ENCODE assay signal across 11 mouse cellular contexts in the genomic region with DNA sequence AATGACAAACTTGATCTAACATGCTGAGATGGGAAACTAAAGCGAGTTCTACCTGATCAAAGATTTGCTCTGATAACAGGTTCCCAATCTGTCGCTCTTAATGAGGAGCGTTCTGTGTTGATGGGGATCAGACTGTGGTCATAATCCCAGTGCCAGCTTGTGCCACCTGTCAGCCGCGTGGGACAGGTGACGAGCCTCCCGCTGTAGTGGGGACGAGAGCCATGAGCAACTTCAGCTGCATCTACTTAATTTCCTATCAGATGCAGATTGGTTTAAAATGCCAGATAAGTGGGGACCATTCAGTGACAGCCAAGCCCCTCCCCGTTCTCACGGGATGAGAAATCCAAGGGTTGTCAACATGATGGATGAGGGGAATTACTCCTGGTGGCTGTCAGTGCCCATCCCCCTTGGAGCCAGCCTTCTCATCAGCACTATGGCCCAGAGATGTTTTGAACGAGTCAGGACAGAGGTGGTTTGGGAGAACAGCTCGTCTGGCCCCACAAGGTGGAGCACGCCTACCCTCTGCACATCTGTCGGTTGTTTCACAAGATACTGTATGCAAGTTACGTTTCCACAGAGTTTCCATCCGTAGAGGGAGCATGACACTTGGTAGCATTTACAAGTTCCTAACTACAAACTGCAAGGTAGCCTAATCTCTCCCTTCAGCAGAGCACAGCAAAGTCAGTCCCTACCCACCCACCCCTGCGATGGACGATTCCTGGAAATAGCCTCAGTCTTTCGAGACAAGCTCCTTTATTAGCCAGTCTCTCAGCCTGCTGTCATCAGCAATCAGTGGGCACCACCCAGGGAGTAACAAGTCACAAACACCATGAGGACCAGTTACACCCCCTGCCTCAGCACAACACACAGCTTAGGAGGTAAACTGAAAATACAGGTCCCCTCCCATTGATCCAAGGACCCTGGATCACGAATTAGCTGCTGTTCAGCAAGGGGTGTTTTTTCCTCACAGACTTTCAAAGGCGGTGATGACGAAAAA.
A peak's percentile ranks its signal among the peaks of the same experiment; 100 is the strongest.
DNase-seq lines count a peak whose midpoint lies in the region; ATAC-seq and TF ChIP-seq lines count a peak whose summit lies in the region.
"Had no signal": no experiment of that assay in that cellular context is flagged by ENCODE, and none has a peak within 500 bp of the region (broad histone marks: within the 10 kb centered on the region; RNA-seq: fewer than 3 reads in every experiment).

No protein-coding gene starts in this region.

- no peak overlapping the region for H3K9ac ChIP-seq in intestine, postnatal 0 days (ENCODE audit: low read depth, low read length)
- H3K9ac ChIP-seq in intestine, embryonic 16.5 days (ENCODE audit: low read depth, low read length) = no peak overlapping the region
- no peak overlapping the region for H3K9ac ChIP-seq in neural tube, embryonic 11.5 days (ENCODE audit: low read length)
- H3K9ac ChIP-seq: limb, embryonic 13.5 days had no signal

- no peak for ATAC-seq in intestine, postnatal 0 days
- no peak for ATAC-seq in intestine, embryonic 16.5 days
- ATAC-seq in neural tube, embryonic 11.5 days (ENCODE audit: insufficient read depth, low FRiP score, low TSS enrichment) = peak; percentile 70; the same call in 1 of the 2 replicates

- H3K4me1 ChIP-seq in intestine, postnatal 0 days (replicated peaks; ENCODE audit: control insufficient read depth, insufficient read depth, low read length) = no peaks in the 10 kb centered on the region
- 0 out of 2 replicates have a peak, but pooled peaks cover 3% of the 10 kb centered on the region for H3K4me1 ChIP-seq in intestine, embryonic 16.5 days (ENCODE audit: control insufficient read depth, insufficient read depth, low read length)
- H3K4me1 ChIP-seq in embryonic fibroblast, embryonic 13.5 days (ENCODE audit: control insufficient read depth, insufficient read depth, low read length) = no peaks in the 10 kb centered on the region
- peaks cover 3% of the 10 kb centered on the region; the same call in 1 of the 2 replicates for H3K4me1 ChIP-seq in neural tube, embryonic 11.5 days (ENCODE audit: control insufficient read depth, insufficient read depth, low read length)

- peak; percentile 24 for DNase-seq in adrenal gland, adult 2 months
- DNase-seq in adrenal gland, postnatal 25 days = no peak
- DNase-seq in neural tube, embryonic 11.5 days (ENCODE audit: low spot score) = peak; percentile 42
- no peak for DNase-seq in retina, postnatal 1 day
- no peak for DNase-seq in lung, adult 18-20 months
- DNase-seq: layer of hippocampus, adult 9-11 months; lung, postnatal 36 days had no signal

- no peak overlapping the region for H3K4me3 ChIP-seq in intestine, postnatal 0 days (ENCODE audit: low read depth, low read length)
- H3K4me3 ChIP-seq in intestine, embryonic 16.5 days (ENCODE audit: low read length) = no peak overlapping the region
- H3K4me3 ChIP-seq in embryonic fibroblast, embryonic 13.5 days (ENCODE audit: insufficient read depth, low read length) = no peak overlapping the region
- H3K4me3 ChIP-seq in neural tube, embryonic 11.5 days (ENCODE audit: low read depth, low read length) = no peak overlapping the region
- H3K4me3 ChIP-seq: limb, embryonic 13.5 days had no signal

- no peak overlapping the region for H3K27ac ChIP-seq in intestine, postnatal 0 days (ENCODE audit: low read depth, low read length)
- H3K27ac ChIP-seq in intestine, embryonic 16.5 days (ENCODE audit: low read length) = no peak overlapping the region
- H3K27ac ChIP-seq in embryonic fibroblast, embryonic 13.5 days (ENCODE audit: insufficient read depth, low read length) = no peak overlapping the region
- no peak overlapping the region for H3K27ac ChIP-seq in neural tube, embryonic 11.5 days (ENCODE audit: low read depth, low read length)
- H3K27ac ChIP-seq: limb, embryonic 13.5 days had no signal

- no peaks in the 10 kb centered on the region for H3K27me3 ChIP-seq in intestine, postnatal 0 days (replicated peaks; ENCODE audit: control insufficient read depth, insufficient read depth, low read length)
- H3K27me3 ChIP-seq in intestine, embryonic 16.5 days (replicated peaks; ENCODE audit: control insufficient read depth, insufficient read depth, low read length) = no peaks in the 10 kb centered on the region
- no peaks in the 10 kb centered on the region for H3K27me3 ChIP-seq in neural tube, embryonic 11.5 days (ENCODE audit: control insufficient read depth, insufficient read depth, low read length)

- H3K9me3 ChIP-seq in intestine, postnatal 0 days (ENCODE audit: control insufficient read depth) = no peaks in the 10 kb centered on the region
- H3K9me3 ChIP-seq in intestine, embryonic 16.5 days (ENCODE audit: control insufficient read depth, low read length) = no peaks in the 10 kb centered on the region
- no peaks in the 10 kb centered on the region for H3K9me3 ChIP-seq in neural tube, embryonic 11.5 days (ENCODE audit: control insufficient read depth, low read length)
- H3K9me3 ChIP-seq: limb, embryonic 13.5 days had no signal

- no peak for TF ChIP-seq POLR2A in embryonic fibroblast, embryonic 13.5 days (IDR thresholded peaks at IDR 0.05; ENCODE audit: low read depth, low read length)

- peak; percentile 17; the same call in 1 of the 2 replicates for TF ChIP-seq CTCF in intestine, postnatal 0 days (IDR thresholded peaks at IDR 0.05; ENCODE audit: low read depth)
- peak; percentile 16; the same call in 1 of the 2 replicates for TF ChIP-seq CTCF in embryonic fibroblast, embryonic 13.5 days (IDR thresholded peaks at IDR 0.05; ENCODE audit: borderline replicate concordance, insufficient read depth, low read length)

- no peak overlapping the region for H3K4me2 ChIP-seq in intestine, postnatal 0 days (replicated peaks; ENCODE audit: low read depth)
- no peak overlapping the region for H3K4me2 ChIP-seq in intestine, embryonic 16.5 days (ENCODE audit: low read depth, low read length)
- no peak overlapping the region for H3K4me2 ChIP-seq in neural tube, embryonic 11.5 days (ENCODE audit: low read depth)
- H3K4me2 ChIP-seq: limb, embryonic 13.5 days had no signal

- 44% methylated on average over 22 of the region's 22 CpGs for WGBS in intestine, postnatal 0 days
- 39% methylated on average over 22 of the region's 22 CpGs for WGBS in intestine, embryonic 16.5 days
- 31% methylated on average over 22 of the region's 22 CpGs for WGBS in neural tube, embryonic 11.5 days

- H3K36me3 ChIP-seq in intestine, postnatal 0 days (ENCODE audit: control insufficient read depth, insufficient read depth) = no peaks in the 10 kb centered on the region
- no peaks in the 10 kb centered on the region for H3K36me3 ChIP-seq in intestine, embryonic 16.5 days (ENCODE audit: control insufficient read depth, insufficient read depth, low read length)
- H3K36me3 ChIP-seq in neural tube, embryonic 11.5 days (ENCODE audit: control insufficient read depth, insufficient read depth, low read length) = no peaks in the 10 kb centered on the region
- H3K36me3 ChIP-seq: limb, embryonic 13.5 days had no signal

Comparison
In these comparisons a context has a peak if more than half of its experiments do, and no peak if none do; other contexts are left out.
1. DNase-seq: peak in adrenal gland, adult 2 months (single experiment) and neural tube, embryonic 11.5 days (single experiment); none in adrenal gland, postnatal 25 days (single experiment), retina, postnatal 1 day (single experiment) and lung, adult 18-20 months (0 of 2).